Comparison of ENCODE assay signal across 9 mouse cellular contexts in the genomic region with DNA sequence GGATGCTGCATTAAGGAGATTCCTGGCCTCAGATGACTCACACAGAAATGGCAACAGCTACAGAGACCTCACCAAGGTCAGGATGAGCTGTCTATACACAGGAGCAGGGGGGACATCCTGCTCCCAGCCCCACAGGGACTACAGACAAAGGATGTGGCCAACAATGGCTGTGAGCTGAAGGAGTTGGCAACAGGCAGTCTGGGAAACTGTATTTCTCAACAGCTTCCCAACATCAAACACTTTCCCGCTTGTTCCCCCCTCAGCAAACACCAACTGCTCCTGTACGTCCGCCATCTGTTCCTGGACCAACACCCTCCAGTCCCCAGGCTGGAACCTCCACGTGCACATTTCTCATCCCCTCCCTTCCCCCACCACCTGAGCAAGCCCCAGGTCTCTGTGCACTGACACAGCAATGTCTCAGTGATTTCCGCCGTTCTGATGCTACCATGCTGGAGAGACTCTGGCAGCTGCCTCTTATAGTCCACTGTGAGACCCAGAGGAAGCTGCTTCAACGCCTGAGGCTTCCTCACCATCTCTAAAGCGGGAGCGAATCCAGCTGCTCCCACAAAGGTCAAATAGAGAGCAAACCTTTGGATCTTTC. TPM values are rescaled to one million over a fixed set of nuclear protein-coding genes. Genes with fewer than 3 reads are reported as not detected.
DNase-seq lines count a peak whose midpoint lies in the region; ATAC-seq lines count a peak whose summit lies in the region.
"Had no signal": no experiment of that assay in that cellular context is flagged by ENCODE, and none has a peak within 500 bp of the region (broad histone marks: within the 10 kb centered on the region; RNA-seq: fewer than 3 reads in every experiment).

No protein-coding gene starts in this region.

- no peaks in the 10 kb centered on the region for H3K27me3 ChIP-seq in intestine, embryonic 15.5 days (replicated peaks)
- H3K27me3 ChIP-seq in midbrain, embryonic 13.5 days, result peaks cover 6% of the 10 kb centered on the region; the same call in 1 of the 2 replicates
- H3K27me3 ChIP-seq: embryonic facial prominence, embryonic 13.5 days had no signal

- 27% methylated on average over 9 of the region's 9 CpGs for WGBS in intestine, embryonic 15.5 days
- 61% methylated on average over 9 of the region's 9 CpGs for WGBS in midbrain, embryonic 13.5 days

- peak; percentile 76 for ATAC-seq in intestine, embryonic 15.5 days
- ATAC-seq in midbrain, embryonic 13.5 days, result peak; percentile 62

- H3K4me2 ChIP-seq in intestine, embryonic 15.5 days (replicated peaks), result no peak overlapping the region
- no peak overlapping the region for H3K4me2 ChIP-seq in midbrain, embryonic 13.5 days (replicated peaks)
- H3K4me2 ChIP-seq: embryonic facial prominence, embryonic 13.5 days had no signal

- H3K9ac ChIP-seq in intestine, embryonic 15.5 days, result no peak overlapping the region
- H3K9ac ChIP-seq in midbrain, embryonic 13.5 days (replicated peaks), result no peak overlapping the region
- H3K9ac ChIP-seq: embryonic facial prominence, embryonic 13.5 days had no signal

- intact Hi-C loops in left cerebral cortex, postnatal 25 days (cut with DNase I), result no loop called here

- no peaks in the 10 kb centered on the region for H3K4me1 ChIP-seq in intestine, embryonic 15.5 days (replicated peaks)
- no peaks in the 10 kb centered on the region for H3K4me1 ChIP-seq in midbrain, embryonic 13.5 days (replicated peaks)

- no peaks in the 10 kb centered on the region for H3K36me3 ChIP-seq in intestine, embryonic 15.5 days
- no peaks in the 10 kb centered on the region for H3K36me3 ChIP-seq in midbrain, embryonic 13.5 days
- H3K36me3 ChIP-seq: embryonic facial prominence, embryonic 13.5 days had no signal

- no peak overlapping the region for H3K4me3 ChIP-seq in intestine, embryonic 15.5 days (replicated peaks)
- H3K4me3 ChIP-seq in midbrain, embryonic 13.5 days (replicated peaks), result no peak overlapping the region
- H3K4me3 ChIP-seq: embryonic facial prominence, embryonic 13.5 days had no signal

- H3K27ac ChIP-seq in intestine, embryonic 15.5 days, result no peak overlapping the region
- no peak overlapping the region for H3K27ac ChIP-seq in midbrain, embryonic 13.5 days
- H3K27ac ChIP-seq: embryonic facial prominence, embryonic 13.5 days had no signal

- H3K9me3 ChIP-seq in intestine, embryonic 15.5 days, result no peaks in the 10 kb centered on the region
- H3K9me3 ChIP-seq in midbrain, embryonic 13.5 days, result no peaks in the 10 kb centered on the region
- H3K9me3 ChIP-seq: embryonic facial prominence, embryonic 13.5 days had no signal

- DNase-seq in cerebellum, postnatal 14 days, result peak; percentile 22 to 40
- no peak for DNase-seq in cerebellum, adult 9-10 months
- peak; percentile 53 for DNase-seq in embryo, embryonic 11 days
- no peak for DNase-seq in spleen, postnatal 10 days (ENCODE audit: low spot score in 2 of 2)
- no peak for DNase-seq in testis, postnatal 14 days (ENCODE audit: low spot score)
- no peak for DNase-seq in left cerebral cortex, postnatal 25 days (ENCODE audit: low spot score in 2 of 2)

RNA-seq across cellular contexts. Expression of gene Piwil4, which starts 9.5 kb away (rescaled TPM):
- polyA plus RNA-seq in intestine, embryonic 15.5 days (2015; fragmentation: Nextera tagmentation; extraction: Ambion mirVana), result 0.20 and 0.28 TPM in 2 replicates
- 0.19 and 0.43 TPM in 2 replicates for polyA plus RNA-seq in midbrain, embryonic 13.5 days (2015; fragmentation: Nextera tagmentation; extraction: Ambion mirVana)
- not detected for total RNA-seq in left cerebral cortex, postnatal 25 days (2021)
- polyA plus RNA-seq: embryonic facial prominence, embryonic 13.5 days had no signal

RNA-seq across cellular contexts. Expression of gene Fut4, which starts 21.2 kb away (rescaled TPM):
- 5.3 and 5.4 TPM in 2 replicates for polyA plus RNA-seq in intestine, embryonic 15.5 days (2015; fragmentation: Nextera tagmentation; extraction: Ambion mirVana)
- 1.0 and 1.4 TPM in 2 replicates for polyA plus RNA-seq in midbrain, embryonic 13.5 days (2015; fragmentation: Nextera tagmentation; extraction: Ambion mirVana)
- total RNA-seq in left cerebral cortex, postnatal 25 days (2021), result under 1 TPM; 0.16 to 0.27 TPM

RNA-seq across cellular contexts. Expression of gene 1700012B09Rik, which starts 39.8 kb away (rescaled TPM):
- polyA plus RNA-seq in intestine, embryonic 15.5 days (2015; fragmentation: Nextera tagmentation; extraction: Ambion mirVana), result not detected in 2 replicates
- polyA plus RNA-seq in midbrain, embryonic 13.5 days (2015; fragmentation: Nextera tagmentation; extraction: Ambion mirVana), result 0.52 and 0.73 TPM in 2 replicates
- total RNA-seq in left cerebral cortex, postnatal 25 days (2021), result not detected
- polyA plus RNA-seq: embryonic facial prominence, embryonic 13.5 days had no signal

RNA-seq across cellular contexts. Expression of gene Mre11a, which starts 53.4 kb away (rescaled TPM):
- polyA plus RNA-seq in intestine, embryonic 15.5 days (2015; fragmentation: Nextera tagmentation; extraction: Ambion mirVana), result 19.5 and 25.0 TPM in 2 replicates
- polyA plus RNA-seq in midbrain, embryonic 13.5 days (2015; fragmentation: Nextera tagmentation; extraction: Ambion mirVana), result 14.2 and 17.6 TPM in 2 replicates
- 10 to 100 TPM; 13.8 to 16.1 TPM for total RNA-seq in left cerebral cortex, postnatal 25 days (2021)

RNA-seq across cellular contexts. Expression of gene Ankrd49, which starts 53.6 kb away (rescaled TPM):
- polyA plus RNA-seq in intestine, embryonic 15.5 days (2015; fragmentation: Nextera tagmentation; extraction: Ambion mirVana), result 40.9 and 47.8 TPM in 2 replicates
- polyA plus RNA-seq in midbrain, embryonic 13.5 days (2015; fragmentation: Nextera tagmentation; extraction: Ambion mirVana), result 38.6 and 45.0 TPM in 2 replicates
- total RNA-seq in left cerebral cortex, postnatal 25 days (2021), result 10 to 100 TPM; 14.4 to 15.7 TPM

Comparison
In these comparisons a context has a peak if more than half of its experiments do, and no peak if none do; other contexts are left out.
1. DNase-seq: peak in cerebellum, postnatal 14 days (2 of 2) and embryo, embryonic 11 days (single experiment); none in cerebellum, adult 9-10 months (single experiment), spleen, postnatal 10 days (0 of 2), testis, postnatal 14 days (single experiment) and left cerebral cortex, postnatal 25 days (0 of 2).